Mouse (Mus musculus) embryonic fibroblast, embryonic 13.5 days (primary cell): Measurements from ENCODE around the gene Fam69a.

Experiments used
- CTCF ChIP-seq: IDR thresholded peaks from 2 replicates; pipeline ENCODE4 v1.5.1; 2011; ENCODE audit warnings: mild to moderate bottlenecking, control low read depth, low read length, moderate library complexity, borderline replicate concordance; ENCODE audit not compliant: insufficient read depth
- POLR2A ChIP-seq: IDR thresholded peaks from 2 replicates; pipeline ENCODE4 v1.6.1; 2011; ENCODE audit warnings: low read depth, mild to moderate bottlenecking, control low read depth, low read length, moderate library complexity

- TF ChIP-seq POLR2A (no peak), CTCF (no peak)
Measured at GRCm38 (mm10) chr5:108028230-108028629, 41.3 kb upstream of the Fam69a start.
